ENCODE assay signal across 25 mouse cellular contexts in genomic region chr12:91513980-91514379, GRCm38 (mm10).
DNase-seq lines count a peak whose midpoint lies in the region; ATAC-seq and TF ChIP-seq lines count a peak whose summit lies in the region.
"Had no signal": no experiment of that assay in that cellular context is flagged by ENCODE, and none has a peak within 500 bp of the region (broad histone marks: within the 10 kb centered on the region; RNA-seq: fewer than 3 reads in every experiment).

No protein-coding gene starts in this region.

- no peak overlapping the region for H3K9ac ChIP-seq in midbrain, embryonic 11.5 days (ENCODE audit: low read length)
- no peak overlapping the region for H3K9ac ChIP-seq in midbrain, embryonic 14.5 days (replicated peaks; ENCODE audit: low read length)
- H3K9ac ChIP-seq: embryonic facial prominence, embryonic 12.5 days; embryonic facial prominence, embryonic 15.5 days; forebrain, postnatal 0 days; heart, embryonic 12.5 days; heart, embryonic 15.5 days; hindbrain, embryonic 13.5 days had no signal

- no peak overlapping the region; the same call in 1 of the 2 replicates for H3K4me3 ChIP-seq in layer of hippocampus, adult 2 months
- no peak overlapping the region for H3K4me3 ChIP-seq in midbrain, embryonic 11.5 days (ENCODE audit: low read depth, low read length)
- H3K4me3 ChIP-seq in midbrain, embryonic 14.5 days (replicated peaks; ENCODE audit: low read depth, low read length) = no peak overlapping the region
- H3K4me3 ChIP-seq: embryonic facial prominence, embryonic 12.5 days; embryonic facial prominence, embryonic 15.5 days; heart, embryonic 12.5 days; heart, embryonic 15.5 days; hindbrain, embryonic 10.5 days; hindbrain, embryonic 13.5 days had no signal

- H3K36me3 ChIP-seq in midbrain, embryonic 11.5 days (ENCODE audit: control insufficient read depth, insufficient read depth, low read length) = no peaks in the 10 kb centered on the region
- H3K36me3 ChIP-seq in midbrain, embryonic 14.5 days (ENCODE audit: control insufficient read depth, insufficient read depth, low read length) = no peaks in the 10 kb centered on the region
- H3K36me3 ChIP-seq: embryonic facial prominence, embryonic 12.5 days; embryonic facial prominence, embryonic 15.5 days; heart, embryonic 12.5 days; heart, embryonic 15.5 days; hindbrain, embryonic 10.5 days; hindbrain, embryonic 13.5 days had no signal

- peaks cover 5% of the 10 kb centered on the region for H3K4me1 ChIP-seq in midbrain, embryonic 11.5 days (ENCODE audit: control insufficient read depth, insufficient read depth, low read length)
- peaks cover 6% of the 10 kb centered on the region; the same call in 1 of the 2 replicates for H3K4me1 ChIP-seq in midbrain, embryonic 14.5 days (ENCODE audit: control insufficient read depth, insufficient read depth, low read length)
- H3K4me1 ChIP-seq: embryonic facial prominence, embryonic 15.5 days; heart, embryonic 12.5 days; heart, embryonic 15.5 days had no signal

- H3K27ac ChIP-seq in layer of hippocampus, adult 2 months = peak overlapping the region; percentile 50; the same call in 1 of the 2 replicates
- no peak overlapping the region for H3K27ac ChIP-seq in midbrain, embryonic 11.5 days (ENCODE audit: low read depth, low read length)
- H3K27ac ChIP-seq in midbrain, embryonic 14.5 days (replicated peaks; ENCODE audit: low read depth, low read length) = no peak overlapping the region
- H3K27ac ChIP-seq: embryonic facial prominence, embryonic 12.5 days; embryonic facial prominence, embryonic 15.5 days; heart, embryonic 15.5 days; hindbrain, embryonic 10.5 days; hindbrain, embryonic 13.5 days had no signal

- no peak for ATAC-seq in midbrain, embryonic 11.5 days (ENCODE audit: low FRiP score)
- no peak for ATAC-seq in midbrain, embryonic 14.5 days (ENCODE audit: low FRiP score, low TSS enrichment)
- ATAC-seq: activated CD4-positive, CD25-positive, alpha-beta regulatory T cell, adult 4 months; forebrain, embryonic 14.5 days; forebrain, postnatal 0 days; hindbrain, embryonic 16.5 days had no signal

- peak; percentile 4 to 7 for DNase-seq in cerebellum, postnatal 10 days
- no peak for DNase-seq in cerebellum, adult 18-20 months
- DNase-seq in layer of hippocampus, adult 2 months (ENCODE audit: low spot score in 2 of 2) = no peak
- DNase-seq in layer of hippocampus, postnatal 36 days = no peak
- DNase-seq in midbrain, embryonic 11.5 days (ENCODE audit: low spot score, missing footprints) = peak; percentile 79
- DNase-seq in midbrain, embryonic 14.5 days = no peak
- no peak for DNase-seq in urinary bladder, postnatal 10 days (ENCODE audit: low spot score)
- DNase-seq: adrenal gland, adult 8-10 months; adrenal gland, postnatal 25 days; cerebellum, adult 11 months; cerebellum, adult 8-10 months; forebrain, postnatal 0 days; gastrocnemius, postnatal 10 days; gastrocnemius, postnatal 36 days; heart, postnatal 10 days; heart, postnatal 36 days had no signal

- TF ChIP-seq CTCF in layer of hippocampus, adult 2 months (conservative IDR thresholded peaks at IDR 0.05) = no peak

- no peaks in the 10 kb centered on the region for H3K27me3 ChIP-seq in midbrain, embryonic 11.5 days (ENCODE audit: control insufficient read depth, insufficient read depth, low read length)
- no peaks in the 10 kb centered on the region for H3K27me3 ChIP-seq in midbrain, embryonic 14.5 days (ENCODE audit: control insufficient read depth, insufficient read depth, low read length)
- H3K27me3 ChIP-seq: embryonic facial prominence, embryonic 12.5 days; embryonic facial prominence, embryonic 15.5 days; heart, embryonic 12.5 days; heart, embryonic 15.5 days; hindbrain, embryonic 13.5 days had no signal

- WGBS in midbrain, embryonic 11.5 days = 81% methylated on average over 6 of the region's 6 CpGs
- WGBS in midbrain, embryonic 14.5 days = 74% methylated on average over 6 of the region's 6 CpGs

- no peak overlapping the region for H3K4me2 ChIP-seq in midbrain, embryonic 11.5 days
- no peak overlapping the region for H3K4me2 ChIP-seq in midbrain, embryonic 14.5 days (ENCODE audit: low read length)
- H3K4me2 ChIP-seq: embryonic facial prominence, embryonic 12.5 days; embryonic facial prominence, embryonic 15.5 days; heart, embryonic 12.5 days; heart, embryonic 15.5 days; hindbrain, embryonic 13.5 days had no signal

- no peaks in the 10 kb centered on the region for H3K9me3 ChIP-seq in midbrain, embryonic 11.5 days (ENCODE audit: control insufficient read depth, low read length)
- H3K9me3 ChIP-seq in midbrain, embryonic 14.5 days (ENCODE audit: control insufficient read depth, low read length) = no peaks in the 10 kb centered on the region
- H3K9me3 ChIP-seq: embryonic facial prominence, embryonic 12.5 days; embryonic facial prominence, embryonic 15.5 days; heart, embryonic 12.5 days; heart, embryonic 15.5 days; hindbrain, embryonic 10.5 days; hindbrain, embryonic 13.5 days had no signal

Comparison
In these comparisons a context has a peak if more than half of its experiments do, and no peak if none do; other contexts are left out.
1. DNase-seq: peak in cerebellum, postnatal 10 days (2 of 2) and midbrain, embryonic 11.5 days (single experiment); none in cerebellum, adult 18-20 months (0 of 2), layer of hippocampus, adult 2 months (0 of 2), layer of hippocampus, postnatal 36 days (0 of 2), midbrain, embryonic 14.5 days (single experiment) and urinary bladder, postnatal 10 days (single experiment).